Mouse (Mus musculus): ENCODE data around the gene Kpna4. TPM values are rescaled to one million over a fixed set of nuclear protein-coding genes. Genes with fewer than 3 reads are reported as not detected.

Kpna4 gene
- polyA plus RNA-seq, 1 experiment from 2014 or later = 25.5 TPM

- WGBS = 91% methylated on average over 7 of the region's 7 CpGs
- Histone ChIP-seq H3K27me3 (no peaks in the 10 kb centered on the region), H3K27ac (no peak overlapping the region), H3K9ac (no peak overlapping the region), H3K36me3 (peaks cover 51% of the 10 kb centered on the region), H3K9me3 (replicated peaks) (no peaks in the 10 kb centered on the region), H3K4me1 (replicated peaks) (no peaks in the 10 kb centered on the region; the same call in 1 of the 2 replicates), H3K4me2 (no peak overlapping the region), H3K4me3 (no peak overlapping the region)
- no peak for ATAC-seq (replicated peaks; ENCODE audit: insufficient number of reproducible peaks, insufficient read depth, low FRiP score, low read depth)
Observed at GRCm38 (mm10) chr3:69094456-69094855, 32.5 kb downstream of the Kpna4 start.

GRCm38 (mm10) chr3:69064005-69064404 lies 62.9 kb downstream of the Kpna4 start:
- WGBS = 60% methylated on average over 1 of the region's 1 CpGs
- H3K36me3 ChIP-seq = no peaks in the 10 kb centered on the region

DNA sequence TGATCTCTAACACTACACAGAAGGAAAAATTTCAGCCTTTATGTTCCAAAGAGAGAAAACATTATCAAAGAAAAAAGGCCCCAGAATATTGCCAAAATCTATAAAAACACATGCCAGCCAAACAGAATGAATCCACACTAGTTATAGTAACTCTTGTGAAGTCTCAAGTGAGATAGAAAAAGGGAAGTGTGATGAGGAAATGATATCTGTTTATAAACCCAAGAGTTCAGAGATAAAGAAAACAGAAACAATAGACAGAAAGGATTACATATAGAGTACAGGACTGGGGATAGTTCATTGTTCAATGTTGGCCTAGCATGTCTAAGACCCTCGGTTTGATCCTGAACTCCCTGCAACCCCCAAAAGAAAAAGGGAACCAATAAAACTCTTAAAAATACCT lies 64.1 kb downstream of the Kpna4 start:
- WGBS = 79% methylated on average over 1 of the region's 1 CpGs
- H3K4me2 ChIP-seq = no peak overlapping the region
- ATAC-seq (replicated peaks; ENCODE audit: insufficient number of reproducible peaks, insufficient read depth, low FRiP score, low read depth) = no peak
- no peaks in the 10 kb centered on the region for H3K9me3 ChIP-seq (replicated peaks)
- H3K27ac ChIP-seq = no peak overlapping the region
- no peaks in the 10 kb centered on the region for H3K36me3 ChIP-seq
- H3K4me3 ChIP-seq = no peak overlapping the region
- H3K4me1 ChIP-seq (replicated peaks) = 0 out of 2 replicates have a peak, but pooled peaks cover 2% of the 10 kb centered on the region
- H3K27me3 ChIP-seq = no peaks in the 10 kb centered on the region
- no peak overlapping the region for H3K9ac ChIP-seq

More at GRCm38 (mm10) chr3:69064005-69064404, 62.9 kb downstream of the Kpna4 start:
- Histone ChIP-seq H3K9ac (no peak overlapping the region), H3K4me2 (no peak overlapping the region), H3K9me3 (replicated peaks) (no peaks in the 10 kb centered on the region), H3K27me3 (no peaks in the 10 kb centered on the region), H3K4me3 (no peak overlapping the region), H3K27ac (no peak overlapping the region), H3K4me1 (replicated peaks) (0 out of 2 replicates have a peak, but pooled peaks cover 2% of the 10 kb centered on the region)
- no peak for ATAC-seq (replicated peaks; ENCODE audit: insufficient number of reproducible peaks, insufficient read depth, low FRiP score, low read depth)

DNA sequence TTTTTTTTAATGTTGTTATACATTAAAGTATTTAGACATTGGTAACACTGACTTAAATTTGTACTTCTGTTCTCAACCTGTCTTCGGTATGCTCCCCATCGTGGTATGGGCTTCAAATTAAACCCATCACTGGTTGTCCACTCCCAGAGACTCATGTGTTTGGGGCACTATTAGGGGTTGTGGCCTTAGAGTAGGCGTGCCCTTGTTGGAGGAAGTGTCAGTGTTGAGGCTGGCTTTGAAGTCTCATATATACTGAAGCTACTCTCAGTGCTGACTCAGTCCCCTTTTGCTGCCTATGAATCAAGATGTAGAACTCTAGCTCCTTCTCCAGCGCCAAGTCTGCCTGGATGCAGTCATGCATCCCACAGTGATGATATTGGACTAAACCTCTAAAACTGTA lies 66.2 kb downstream of the Kpna4 start:
- no peaks in the 10 kb centered on the region for H3K4me1 ChIP-seq (replicated peaks)
- WGBS = 91% methylated on average over 4 of the region's 4 CpGs
- no peaks in the 10 kb centered on the region for H3K9me3 ChIP-seq (replicated peaks)
- no peak overlapping the region for H3K4me3 ChIP-seq
- no peaks in the 10 kb centered on the region for H3K36me3 ChIP-seq
- H3K27ac ChIP-seq = no peak overlapping the region
- H3K27me3 ChIP-seq = no peaks in the 10 kb centered on the region
- H3K9ac ChIP-seq = no peak overlapping the region
- no peak for ATAC-seq (replicated peaks; ENCODE audit: insufficient number of reproducible peaks, insufficient read depth, low FRiP score, low read depth)
- H3K4me2 ChIP-seq = no peak overlapping the region

GRCm38 (mm10) chr3:69055871-69056270 lies 71.0 kb downstream of the Kpna4 start:
- Histone ChIP-seq H3K4me1 (replicated peaks) (no peaks in the 10 kb centered on the region), H3K36me3 (no peaks in the 10 kb centered on the region), H3K4me2 (no peak overlapping the region), H3K9ac (no peak overlapping the region), H3K27me3 (no peaks in the 10 kb centered on the region), H3K27ac (no peak overlapping the region), H3K4me3 (no peak overlapping the region), H3K9me3 (replicated peaks) (no peaks in the 10 kb centered on the region)
- ATAC-seq (replicated peaks; ENCODE audit: insufficient number of reproducible peaks, insufficient read depth, low FRiP score, low read depth) = no peak
- 81% methylated on average over 3 of the region's 3 CpGs for WGBS

GRCm38 (mm10) chr3:69054760-69055432 lies 72.0 kb downstream of the Kpna4 start:
- Histone ChIP-seq H3K36me3 (no peaks in the 10 kb centered on the region), H3K27me3 (no peaks in the 10 kb centered on the region), H3K4me1 (replicated peaks) (no peaks in the 10 kb centered on the region), H3K4me2 (no peak overlapping the region), H3K9me3 (replicated peaks) (no peaks in the 10 kb centered on the region), H3K27ac (no peak overlapping the region), H3K9ac (no peak overlapping the region), H3K4me3 (no peak overlapping the region)
- no peak for ATAC-seq (replicated peaks; ENCODE audit: insufficient number of reproducible peaks, insufficient read depth, low FRiP score, low read depth)
- WGBS = 73% methylated on average over 7 of the region's 7 CpGs

- ATAC-seq (replicated peaks; ENCODE audit: insufficient number of reproducible peaks, insufficient read depth, low FRiP score, low read depth) = no peak
- H3K4me1 ChIP-seq (replicated peaks) = no peaks in the 10 kb centered on the region
- 87% methylated on average over 11 of the region's 11 CpGs for WGBS
Observed at GRCm38 (mm10) chr3:69051894-69052293, 75.0 kb downstream of the Kpna4 start.

GRCm38 (mm10) chr3:69049011-69049410 lies 77.9 kb downstream of the Kpna4 start:
- no peaks in the 10 kb centered on the region for H3K27me3 ChIP-seq
- H3K36me3 ChIP-seq = no peaks in the 10 kb centered on the region
- no peaks in the 10 kb centered on the region for H3K9me3 ChIP-seq (replicated peaks)
- no peak overlapping the region for H3K27ac ChIP-seq
- WGBS = 75% methylated on average over 6 of the region's 6 CpGs
- no peak overlapping the region for H3K9ac ChIP-seq
- H3K4me1 ChIP-seq (replicated peaks) = peaks cover 12% of the 10 kb centered on the region
- H3K4me2 ChIP-seq = no peak overlapping the region
- H3K4me3 ChIP-seq = no peak overlapping the region
- no peak for ATAC-seq (replicated peaks; ENCODE audit: insufficient number of reproducible peaks, insufficient read depth, low FRiP score, low read depth)

More at GRCm38 (mm10) chr3:69051894-69052293, 75.0 kb downstream of the Kpna4 start:
- H3K36me3 ChIP-seq = no peaks in the 10 kb centered on the region
- H3K27ac ChIP-seq = no peak overlapping the region
- no peak overlapping the region for H3K4me2 ChIP-seq
- H3K27me3 ChIP-seq = no peaks in the 10 kb centered on the region
- H3K9me3 ChIP-seq (replicated peaks) = no peaks in the 10 kb centered on the region
- no peak overlapping the region for H3K4me3 ChIP-seq
- H3K9ac ChIP-seq = no peak overlapping the region

GRCm38 (mm10) chr3:69047684-69048083 lies 79.2 kb downstream of the Kpna4 start:
- Histone ChIP-seq H3K4me2 (no peak overlapping the region), H3K36me3 (no peaks in the 10 kb centered on the region), H3K9me3 (replicated peaks) (no peaks in the 10 kb centered on the region), H3K9ac (no peak overlapping the region), H3K27ac (no peak overlapping the region), H3K4me3 (no peak overlapping the region), H3K27me3 (no peaks in the 10 kb centered on the region), H3K4me1 (replicated peaks) (peaks cover 16% of the 10 kb centered on the region)
- ATAC-seq (replicated peaks; ENCODE audit: insufficient number of reproducible peaks, insufficient read depth, low FRiP score, low read depth) = no peak
- 67% methylated on average over 4 of the region's 4 CpGs for WGBS

DNA sequence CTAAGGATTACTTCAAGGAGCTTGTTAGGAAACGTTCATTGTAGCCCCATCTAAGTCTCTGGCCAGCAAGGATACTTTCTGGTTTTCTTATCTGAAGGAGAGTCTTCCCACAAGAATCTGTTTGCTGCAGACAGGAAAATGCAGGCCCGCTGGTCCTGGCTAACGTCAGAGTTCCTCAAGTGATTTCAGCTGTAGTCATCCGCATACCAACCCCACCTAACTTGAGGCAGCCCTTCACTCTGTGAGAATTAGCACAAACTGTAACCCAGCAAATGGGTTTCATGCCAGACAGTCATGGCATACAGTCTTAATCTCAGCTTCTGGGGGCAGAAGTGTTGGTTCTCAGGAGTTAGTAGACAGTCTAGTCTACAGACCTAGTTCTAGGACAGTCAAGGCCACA lies 80.4 kb downstream of the Kpna4 start:
- H3K27ac ChIP-seq = no peak overlapping the region

DNA sequence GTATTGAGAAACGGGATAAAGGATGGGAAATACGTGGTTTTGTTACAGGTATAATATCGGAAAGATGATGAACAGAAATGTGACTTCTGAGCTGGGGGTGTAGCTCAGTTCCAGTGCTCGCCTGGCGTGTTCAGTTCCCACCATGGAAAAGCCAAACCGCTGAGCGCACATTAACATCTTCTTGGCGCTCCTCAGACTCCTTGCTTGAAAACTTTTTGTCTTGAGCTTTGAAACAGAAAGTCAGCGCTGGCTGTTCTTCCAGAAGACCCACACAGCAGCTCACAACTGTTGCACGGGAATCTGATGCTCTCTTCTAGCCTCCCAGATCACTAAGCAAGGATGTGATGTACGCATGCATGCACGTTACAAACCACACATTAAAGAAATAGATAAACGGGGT lies 81.2 kb downstream of the Kpna4 start:
- ATAC-seq (replicated peaks; ENCODE audit: insufficient number of reproducible peaks, insufficient read depth, low FRiP score, low read depth) = no peak
- Histone ChIP-seq H3K4me3 (peak overlapping the region; percentile 93), H3K27me3 (no peaks in the 10 kb centered on the region), H3K4me1 (replicated peaks) (peaks cover 23% of the 10 kb centered on the region), H3K36me3 (no peaks in the 10 kb centered on the region), H3K9ac (0 out of 2 replicates have a peak overlapping the region, but pooled peaks have one; percentile 71), H3K9me3 (replicated peaks) (no peaks in the 10 kb centered on the region), H3K4me2 (peak overlapping the region; percentile 73), H3K27ac (peak overlapping the region; percentile 96; the same call in 1 of the 2 replicates)
- WGBS = 29% methylated on average over 13 of the region's 13 CpGs

More for the DNA sequence above, 80.4 kb downstream of the Kpna4 start:
- Histone ChIP-seq H3K4me1 (replicated peaks) (peaks cover 19% of the 10 kb centered on the region), H3K4me3 (no peak overlapping the region), H3K9me3 (replicated peaks) (no peaks in the 10 kb centered on the region), H3K36me3 (no peaks in the 10 kb centered on the region), H3K9ac (no peak overlapping the region), H3K27me3 (no peaks in the 10 kb centered on the region), H3K4me2 (no peak overlapping the region)
- WGBS = 41% methylated on average over 4 of the region's 4 CpGs
- ATAC-seq (replicated peaks; ENCODE audit: insufficient number of reproducible peaks, insufficient read depth, low FRiP score, low read depth) = no peak

DNA sequence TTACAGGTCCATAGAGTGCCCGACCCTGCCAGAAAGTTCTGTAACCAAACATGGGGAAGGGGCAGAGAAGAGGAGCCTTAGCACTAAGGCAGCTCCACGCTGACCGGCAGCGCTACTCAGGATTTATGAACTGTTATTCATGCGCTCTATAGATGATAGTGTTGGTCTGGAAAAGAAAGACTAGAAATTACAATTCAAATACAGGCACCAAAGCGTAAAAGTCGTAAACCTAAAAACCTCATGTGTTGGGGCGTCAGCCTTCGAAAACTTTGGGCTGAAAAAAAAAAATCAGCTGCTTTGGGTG lies 81.6 kb downstream of the Kpna4 start:
- peaks cover 3% of the 10 kb centered on the region for H3K36me3 ChIP-seq
- no peak for ATAC-seq (replicated peaks; ENCODE audit: insufficient number of reproducible peaks, insufficient read depth, low FRiP score, low read depth)
- WGBS = 7% methylated on average over 9 of the region's 9 CpGs

More for the DNA sequence above, 81.6 kb downstream of the Kpna4 start:
- Histone ChIP-seq H3K27ac (peak overlapping the region; percentile 96), H3K4me3 (peak overlapping the region; percentile 93), H3K4me1 (replicated peaks) (peaks cover 25% of the 10 kb centered on the region), H3K9me3 (replicated peaks) (no peaks in the 10 kb centered on the region), H3K9ac (peak overlapping the region; percentile 71), H3K27me3 (no peaks in the 10 kb centered on the region), H3K4me2 (peak overlapping the region; percentile 73)

Data from heart, embryonic 15.5 days (tissue).